Mouse (Mus musculus): Measurements from ENCODE around the gene Casp3. TPM values are rescaled to one million over a fixed set of nuclear protein-coding genes. Genes with fewer than 3 reads are reported as not detected.

Gene Casp3
- total RNA-seq, 4 experiments from 2014 or later = 0.77 to 2.1 (median 1.4) TPM

DNA sequence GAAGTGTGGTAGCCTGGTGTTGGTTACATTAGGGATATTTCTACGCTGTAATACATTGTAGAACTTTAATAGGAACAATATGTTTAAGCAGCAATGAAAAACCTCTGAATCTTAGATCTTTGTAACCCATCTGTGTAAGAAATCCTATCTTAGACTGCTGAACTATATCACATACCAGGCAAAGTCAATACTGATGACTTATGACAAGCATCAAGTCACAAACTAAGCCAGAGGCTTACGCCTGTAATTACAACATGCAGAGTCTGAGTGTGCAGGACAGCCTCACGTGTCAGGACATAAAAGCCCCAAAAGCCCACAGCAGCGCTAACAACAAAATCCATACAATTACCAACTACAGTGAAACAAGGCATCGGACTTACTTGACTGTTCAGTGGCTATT is 13.5 kb upstream of the Casp3 start:
- DNase-seq (ENCODE audit: low spot score in 2 of 2) = no peak

- DNase-seq (ENCODE audit: low spot score in 2 of 2) = no peak
These were observed 10.2 kb upstream of the Casp3 start for GRCm38 (mm10) chr8:46606930-46607329.

GRCm38 (mm10) chr8:46611557-46611956 is 5.5 kb upstream of the Casp3 start:
- no peak for DNase-seq (ENCODE audit: low spot score in 2 of 2)

GRCm38 (mm10) chr8:46612913-46613312 is 4.2 kb upstream of the Casp3 start:
- DNase-seq (ENCODE audit: low spot score in 2 of 2) = no peak

GRCm38 (mm10) chr8:46613377-46613776 is 3.7 kb upstream of the Casp3 start:
- no peak for DNase-seq (ENCODE audit: low spot score in 2 of 2)

- no peak for DNase-seq (ENCODE audit: low spot score in 2 of 2)
These were observed 1.2 kb upstream of the Casp3 start for GRCm38 (mm10) chr8:46615936-46616335.

- DNase-seq (ENCODE audit: low spot score in 2 of 2) = no peak
These were observed 864 bp downstream of the Casp3 start for GRCm38 (mm10) chr8:46617690-46618620.

DNA sequence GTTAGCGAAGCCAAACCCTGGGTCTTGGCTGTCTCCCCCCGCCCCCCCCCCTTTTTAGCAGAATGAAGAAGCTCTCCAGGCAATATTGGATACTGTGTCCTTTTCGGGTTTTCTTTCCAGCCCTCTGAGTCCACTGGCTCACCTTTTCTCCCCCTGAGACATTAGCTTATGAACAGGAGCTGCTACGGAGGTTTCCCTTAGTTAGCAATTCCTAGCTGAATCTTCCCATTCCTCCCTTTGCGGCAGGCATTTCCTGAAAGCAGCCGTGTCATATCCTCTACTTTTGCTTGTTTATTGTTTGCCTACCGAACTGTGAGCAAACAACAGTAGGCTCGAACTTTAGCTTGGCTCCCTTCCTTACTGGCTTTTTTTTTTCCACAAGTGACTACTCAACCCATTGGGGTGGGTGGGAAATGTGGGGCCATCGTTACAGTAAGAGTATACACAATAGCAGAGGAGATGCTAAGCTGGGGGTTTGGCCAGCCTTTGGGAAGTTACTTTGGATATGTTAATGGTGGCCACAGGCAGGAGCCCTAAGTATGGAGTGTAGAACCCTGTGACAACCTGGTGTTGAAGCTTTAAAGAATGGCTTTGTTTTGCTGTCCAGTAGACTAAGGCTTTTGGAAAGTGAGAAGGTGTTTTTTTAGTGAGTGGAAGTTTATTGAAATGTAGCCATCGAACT is 1.7 kb downstream of the Casp3 start:
- DNase-seq (ENCODE audit: low spot score in 2 of 2) = no peak

DNA sequence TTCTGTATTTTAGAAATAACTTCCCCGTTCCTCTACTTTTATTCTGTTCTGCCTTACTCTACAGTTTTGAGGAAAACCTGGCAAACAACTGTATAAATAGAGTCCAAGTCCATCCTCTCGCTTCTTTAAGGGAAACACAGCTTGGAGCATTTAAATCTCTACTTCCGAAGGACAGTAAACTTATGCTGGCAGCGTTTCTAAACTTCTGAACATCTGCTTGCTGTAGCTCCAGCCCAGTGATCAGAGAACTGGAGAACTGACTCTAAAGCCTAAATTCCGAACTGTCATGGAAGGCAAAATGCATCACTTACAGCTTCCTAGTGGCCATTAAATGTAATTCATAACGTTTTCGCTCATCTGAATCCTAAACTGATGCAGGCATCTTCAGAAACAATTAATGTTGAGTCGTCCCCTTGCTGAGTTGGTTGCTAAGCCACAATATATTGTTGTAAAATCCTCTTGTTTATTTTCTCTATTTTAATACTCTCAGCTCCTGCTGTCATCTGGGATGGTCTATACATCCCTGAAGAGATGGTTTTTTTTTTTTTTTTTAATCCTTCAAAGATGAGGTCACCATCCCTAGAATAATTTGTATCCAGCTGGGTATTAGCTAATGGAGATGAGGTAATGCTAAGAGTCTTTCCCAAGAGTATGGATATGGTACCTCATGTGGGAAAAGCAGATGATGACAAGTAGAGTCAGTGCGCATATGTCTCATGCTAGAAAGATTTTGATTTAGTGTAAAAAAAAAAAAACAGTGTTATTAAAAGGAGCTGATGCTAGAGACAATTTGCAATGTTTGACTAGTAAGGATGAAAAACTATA is 5.6 kb downstream of the Casp3 start:
- DNase-seq (ENCODE audit: low spot score in 2 of 2) = no peak

GRCm38 (mm10) chr8:46625166-46625565 is 8.1 kb downstream of the Casp3 start:
- no peak for DNase-seq (ENCODE audit: low spot score in 2 of 2)

DNA sequence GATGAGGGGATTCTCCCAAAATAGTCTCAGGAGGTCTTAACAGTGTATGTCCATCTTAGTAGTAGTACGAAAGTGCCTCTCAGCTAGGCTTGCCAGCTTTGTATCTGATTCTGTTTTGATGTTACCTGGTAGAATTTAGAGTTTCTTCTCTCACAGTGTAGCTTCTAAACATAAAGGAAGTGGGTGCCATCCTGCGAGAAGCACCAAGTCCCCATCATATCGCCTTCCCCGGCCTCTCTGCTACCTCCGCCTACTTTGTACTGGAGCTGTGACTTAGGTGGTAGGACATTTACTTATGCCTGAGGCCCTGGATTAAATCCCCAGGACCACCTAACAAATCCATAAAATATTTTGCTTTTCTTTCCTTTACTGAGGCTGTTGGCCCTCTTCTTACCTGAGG is 9.6 kb downstream of the Casp3 start:
- DNase-seq (ENCODE audit: low spot score in 2 of 2) = no peak

DNA sequence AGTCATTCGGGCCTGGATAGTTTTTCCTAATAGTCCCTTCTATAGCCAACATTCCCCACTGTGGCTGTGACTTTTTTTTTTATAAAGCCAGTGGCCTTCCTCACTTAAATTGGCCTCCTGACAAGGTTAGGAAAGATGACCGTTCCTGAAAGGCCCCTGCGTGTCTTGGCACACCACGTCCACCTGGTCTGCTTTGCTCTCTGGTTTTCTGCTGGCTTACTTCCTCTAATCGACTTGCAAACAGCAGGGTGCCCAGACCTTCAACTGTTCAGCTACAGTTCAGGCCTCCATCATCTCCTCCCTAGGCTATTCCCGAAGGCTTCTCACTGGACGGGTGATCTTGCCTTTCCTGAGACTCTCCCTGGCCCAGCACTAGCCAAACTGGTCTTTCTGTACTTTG is 10.8 kb downstream of the Casp3 start:
- no peak for DNase-seq (ENCODE audit: low spot score in 2 of 2)

DNA sequence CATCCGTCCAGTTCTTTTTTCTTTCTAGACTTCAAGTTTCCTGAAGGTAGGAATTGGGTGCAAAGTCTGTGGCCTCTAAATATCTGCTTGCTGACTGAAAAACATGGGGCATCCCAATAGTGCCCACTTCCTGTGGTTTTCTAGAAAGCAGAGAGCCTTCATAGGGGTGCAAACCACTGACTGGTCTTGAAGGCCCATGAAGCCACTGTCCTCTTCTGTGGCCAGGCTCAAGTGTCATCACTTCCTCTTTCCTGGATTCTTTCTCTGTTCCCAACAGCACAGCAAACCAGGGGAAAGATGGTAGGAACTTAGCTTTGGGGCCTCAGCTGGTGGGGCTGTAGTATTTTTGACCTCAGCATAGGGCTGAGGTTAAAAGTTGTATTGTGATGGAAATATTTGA is 11.6 kb downstream of the Casp3 start:
- DNase-seq (ENCODE audit: low spot score in 2 of 2) = no peak

DNA sequence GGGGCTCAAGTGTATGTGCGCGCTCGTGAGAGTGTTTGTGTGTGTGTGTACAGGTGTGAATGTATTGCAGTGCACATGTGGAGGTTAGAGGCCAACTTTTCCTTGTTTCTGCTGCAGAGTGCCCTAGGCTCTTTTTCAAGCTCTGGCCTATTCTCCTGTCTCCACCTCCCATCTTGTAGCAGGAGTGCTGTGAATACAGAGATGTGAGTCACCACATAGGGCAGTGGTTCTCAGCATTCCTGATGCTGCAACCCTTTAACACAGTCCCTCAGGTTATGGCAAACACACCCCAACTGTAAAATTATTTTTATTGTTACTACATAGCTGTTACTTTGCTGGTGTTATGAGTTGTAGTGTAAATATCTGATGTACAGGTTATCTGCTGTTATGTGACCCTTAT is 13.3 kb downstream of the Casp3 start:
- DNase-seq (ENCODE audit: low spot score in 2 of 2) = no peak

DNA sequence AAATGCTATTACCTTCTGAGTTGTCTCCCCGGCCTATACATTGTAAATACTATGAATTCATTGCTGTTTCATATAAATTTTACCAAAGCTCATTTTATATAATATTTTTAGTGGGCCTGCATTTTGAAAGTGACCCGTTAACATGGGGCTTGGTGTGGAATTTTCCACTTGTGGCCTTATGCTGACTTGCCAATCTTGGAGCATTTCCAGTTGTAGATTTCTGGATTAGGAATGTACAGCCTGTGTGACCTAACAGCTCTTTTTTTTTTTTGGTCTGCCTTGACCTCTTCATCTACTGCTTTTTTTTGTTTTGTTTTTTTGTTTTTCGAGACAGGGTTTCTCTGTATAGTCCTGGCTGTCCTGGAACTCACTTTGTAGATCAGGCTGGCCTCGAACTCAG is 13.8 kb downstream of the Casp3 start:
- no peak for DNase-seq (ENCODE audit: low spot score in 2 of 2)

DNA sequence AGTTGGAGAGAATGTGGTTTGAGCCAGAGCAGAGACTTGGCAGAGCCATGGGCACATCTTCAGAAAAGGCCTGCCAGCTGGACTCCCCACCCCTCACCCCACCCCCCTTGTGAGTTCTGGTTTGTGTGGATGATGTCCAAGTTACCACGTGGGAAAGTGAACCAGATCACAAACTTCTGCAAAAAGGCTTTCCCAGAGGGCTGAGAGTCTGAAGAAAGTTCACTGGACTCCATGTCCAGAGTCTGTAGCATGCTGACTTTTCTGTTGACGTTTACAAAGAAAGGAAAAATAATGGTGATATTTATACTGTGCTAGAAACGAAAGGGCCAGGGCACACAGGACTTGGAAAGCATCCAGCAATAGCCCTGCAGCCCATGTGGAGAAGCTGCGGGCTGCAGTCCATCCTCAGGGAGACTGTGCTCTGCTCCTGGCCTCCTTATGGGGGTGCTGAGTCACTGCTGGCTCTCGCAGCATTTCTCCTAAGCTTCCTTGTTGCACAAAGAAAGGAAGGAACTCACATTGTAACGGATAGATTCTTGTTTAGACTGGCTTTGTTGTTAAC is 22.0 kb downstream of the Casp3 start:
- DNase-seq (ENCODE audit: low spot score in 2 of 2) = peak in 1 of 2 experiments; percentile 23

GRCm38 (mm10) chr8:46639852-46640251 is 22.8 kb downstream of the Casp3 start:
- DNase-seq (ENCODE audit: low spot score in 2 of 2) = no peak

- DNase-seq (ENCODE audit: low spot score in 2 of 2) = no peak
These were observed 24.2 kb downstream of the Casp3 start for GRCm38 (mm10) chr8:46641272-46641671.

DNA sequence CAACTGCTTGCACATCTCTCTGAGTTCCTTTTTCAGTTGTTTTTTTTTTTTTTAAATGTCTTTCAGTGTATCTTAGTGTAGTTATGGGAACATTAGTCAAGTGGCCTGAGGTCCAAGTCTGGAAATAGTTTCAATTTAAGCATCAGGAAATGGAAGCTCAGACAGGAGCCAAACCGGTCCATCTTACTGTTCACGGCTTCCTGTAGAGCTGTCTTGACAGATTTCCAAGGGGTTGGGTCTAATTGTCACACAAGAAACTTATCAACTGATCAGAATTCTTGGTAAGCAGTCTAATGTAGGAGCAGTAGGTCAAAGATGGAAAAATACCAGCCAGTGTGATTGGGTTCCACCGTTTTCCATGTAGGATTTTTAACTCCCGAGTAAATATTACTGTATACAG is 31.3 kb downstream of the Casp3 start:
- DNase-seq (ENCODE audit: low spot score in 2 of 2) = no peak

DNA sequence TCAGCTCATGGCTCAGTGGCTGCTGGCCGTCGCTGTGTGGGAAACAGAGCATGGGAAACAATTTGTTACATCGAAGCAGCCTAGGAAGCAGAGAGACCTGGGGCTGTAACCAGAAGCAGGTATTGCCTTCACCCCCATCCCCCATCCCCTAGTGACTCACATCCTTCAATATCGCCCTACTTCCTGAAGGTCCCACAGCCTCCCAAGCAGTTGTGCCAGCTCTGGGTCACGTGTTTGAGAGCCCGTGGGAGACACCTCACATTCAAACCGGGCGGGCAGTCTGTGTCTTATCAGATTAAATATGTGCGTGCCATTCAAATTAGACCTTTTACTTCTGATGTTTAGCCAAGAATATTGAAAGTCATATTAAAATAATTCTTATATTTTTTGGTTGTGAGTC is 34.8 kb downstream of the Casp3 start:
- no peak for DNase-seq (ENCODE audit: low spot score in 2 of 2)

GRCm38 (mm10) chr8:46655919-46656318 is 38.8 kb downstream of the Casp3 start:
- DNase-seq (ENCODE audit: low spot score in 2 of 2) = no peak

DNA sequence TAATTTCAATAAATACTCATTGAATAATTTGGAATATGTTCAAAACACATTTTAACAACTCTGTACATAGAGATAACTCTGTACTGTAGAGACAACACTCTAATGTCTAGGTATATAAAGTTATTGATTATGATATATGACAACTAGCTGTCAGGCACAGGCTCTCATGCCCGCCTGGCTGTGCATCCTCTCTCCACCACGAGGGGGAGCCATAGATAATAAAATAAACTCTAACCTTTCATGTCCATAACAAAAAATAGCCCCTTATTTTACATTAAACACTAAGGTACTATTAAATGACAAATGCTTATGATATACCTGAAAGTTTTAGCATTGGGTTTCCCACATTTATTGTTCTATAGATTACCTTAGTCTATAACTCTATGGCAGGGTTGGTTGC is 54.4 kb downstream of the Casp3 start:
- peak; percentile 48 to 58 for DNase-seq (ENCODE audit: low spot score in 2 of 2)

Measured in gastrocnemius, adult 8-10 months (tissue).